Mouse (Mus musculus) heart, adult 9 months (tissue): ENCODE measurements around the gene Edn1.

Source experiments
- DNase-seq, 2 experiments: peaks; one replicate each; pipeline ENCODE4 v3.0.0; 2022; ENCODE audit warnings: low spot score in 2 of 2

Gene Edn1

DNA sequence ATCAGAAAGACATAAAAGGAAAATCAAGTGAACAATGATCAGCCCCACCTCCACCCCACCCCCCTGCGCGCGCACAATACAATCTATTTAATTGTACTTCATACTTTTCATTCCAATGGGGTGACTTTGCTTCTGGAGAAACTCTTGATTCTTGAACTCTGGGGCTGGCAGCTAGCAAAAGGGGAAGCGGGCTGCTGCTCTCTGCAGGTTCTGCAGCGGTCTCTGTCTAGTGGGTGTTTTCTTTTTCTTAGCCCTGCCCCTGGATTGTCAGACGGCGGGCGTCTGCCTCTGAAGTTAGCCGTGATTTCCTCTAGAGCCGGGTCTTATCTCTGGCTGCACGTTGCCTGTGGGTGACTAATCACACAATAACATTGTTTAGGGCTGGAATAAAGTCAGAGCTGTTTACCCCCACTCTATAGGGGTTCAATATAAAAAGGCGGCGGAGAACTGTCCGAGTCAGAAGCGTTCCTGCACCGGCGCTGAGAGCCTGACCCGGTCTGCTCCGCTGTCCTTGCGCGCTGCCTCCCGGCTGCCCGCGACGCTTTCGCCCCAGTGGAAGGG is at the start of gene Edn1:
Gene Edn1, plus strand, starts transcription at position 316 of the 561 bp plus-strand sequence.
- peak; percentile 77 for DNase-seq

GRCm38 (mm10) chr13:42253821-42254220 is 47.5 kb upstream of the Edn1 start:
- DNase-seq: no peak

- DNase-seq: no peak
Observed at GRCm38 (mm10) chr13:42255105-42255504, 46.2 kb upstream of the Edn1 start.

- DNase-seq: peak; percentile 82 to 83
Observed at GRCm38 (mm10) chr13:42258422-42258821, 42.9 kb upstream of the Edn1 start.

GRCm38 (mm10) chr13:42260667-42261066 is 40.6 kb upstream of the Edn1 start:
- DNase-seq: no peak

DNA sequence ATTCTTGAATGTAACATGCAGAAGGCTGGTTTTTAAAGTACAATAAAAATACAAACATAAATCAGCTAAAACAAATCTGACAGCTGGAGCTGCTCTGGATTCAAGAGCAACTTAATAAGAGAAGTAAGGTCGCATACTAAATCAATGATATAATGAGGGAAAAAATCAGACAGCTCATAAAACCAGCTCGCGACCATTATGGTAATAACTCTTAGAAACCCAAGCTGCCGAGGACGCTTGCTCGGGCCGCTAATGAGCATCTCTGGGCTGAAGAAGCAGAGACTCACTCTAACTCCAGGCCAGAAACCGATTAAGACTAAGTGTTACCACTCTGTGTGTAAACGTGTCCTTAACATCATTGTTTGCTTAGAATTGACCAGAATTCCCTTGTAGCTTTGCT is 31.2 kb upstream of the Edn1 start:
- no peak for DNase-seq

GRCm38 (mm10) chr13:42276774-42277454 is 24.4 kb upstream of the Edn1 start:
- DNase-seq: no peak

GRCm38 (mm10) chr13:42277751-42278150 is 23.5 kb upstream of the Edn1 start:
- DNase-seq: no peak

DNA sequence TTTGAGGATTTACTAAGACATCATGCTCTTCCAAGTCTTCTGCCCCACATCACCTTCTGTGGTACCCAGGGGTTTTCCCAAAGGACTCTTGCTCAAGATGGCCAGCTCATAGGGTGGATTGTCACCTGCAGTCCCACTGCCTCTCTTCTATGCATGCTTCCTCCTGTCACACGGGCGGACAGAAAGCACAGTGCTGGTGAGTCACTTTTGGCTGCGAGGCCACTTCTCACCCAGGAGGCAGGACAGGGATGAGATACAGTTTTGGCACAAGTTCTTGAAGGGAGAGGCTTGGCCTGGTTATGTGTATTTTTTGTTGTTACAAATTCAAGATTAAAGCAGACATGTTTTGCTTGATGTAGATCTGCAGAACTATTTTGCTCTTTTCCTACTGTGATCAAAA is 15.4 kb upstream of the Edn1 start:
- peak; percentile 28 to 32 for DNase-seq

GRCm38 (mm10) chr13:42286768-42287167 is 14.5 kb upstream of the Edn1 start:
- no peak for DNase-seq

- no peak for DNase-seq
Observed at GRCm38 (mm10) chr13:42292593-42292992, 8.7 kb upstream of the Edn1 start.

DNA sequence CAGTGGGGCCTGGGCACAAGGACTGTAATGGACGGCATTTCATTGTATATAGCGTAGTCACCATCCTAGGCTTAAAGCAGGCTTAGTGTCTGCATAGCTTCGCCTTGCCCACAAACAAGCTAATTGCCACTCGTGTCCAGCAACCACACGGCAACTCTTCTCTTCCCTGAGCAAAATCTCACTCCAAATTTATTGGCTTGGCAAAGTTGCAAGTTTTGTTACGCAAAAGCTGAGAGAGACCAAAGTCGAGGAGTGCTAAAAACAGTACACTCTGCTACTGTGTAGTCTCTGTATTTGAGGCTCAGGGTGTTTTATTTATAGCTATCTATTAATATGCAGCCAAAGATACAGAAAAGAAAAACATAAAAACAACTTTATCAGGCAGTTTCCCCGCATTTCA is 3.0 kb upstream of the Edn1 start:
- peak; percentile 36 to 65 for DNase-seq

GRCm38 (mm10) chr13:42298766-42299165 is 2.5 kb upstream of the Edn1 start:
- DNase-seq: no peak

DNA sequence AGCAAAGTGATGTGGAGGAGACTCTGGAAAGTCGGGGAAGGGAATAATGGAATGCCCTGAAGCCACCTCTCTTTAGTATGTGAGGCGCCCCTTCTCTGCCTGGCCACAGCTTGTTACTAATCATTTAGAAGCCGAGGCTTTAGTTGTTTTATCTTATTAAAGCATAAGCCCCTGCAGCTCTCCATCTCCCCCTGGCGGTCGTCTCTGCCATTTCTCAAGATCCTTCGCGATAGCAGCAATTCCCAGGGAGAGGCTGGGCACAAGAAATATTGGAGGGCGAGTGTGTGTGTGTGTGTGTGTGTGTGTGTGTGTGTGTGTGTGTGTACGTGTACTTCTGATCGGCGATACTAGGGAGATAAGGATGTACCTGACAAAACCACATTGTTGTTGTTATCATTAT is 709 bp upstream of the Edn1 start:
- DNase-seq: peak; percentile 55 to 81

GRCm38 (mm10) chr13:42301961-42302861 is 935 bp downstream of the Edn1 start:
- DNase-seq: peak in 1 of 2 experiments; percentile 10

DNA sequence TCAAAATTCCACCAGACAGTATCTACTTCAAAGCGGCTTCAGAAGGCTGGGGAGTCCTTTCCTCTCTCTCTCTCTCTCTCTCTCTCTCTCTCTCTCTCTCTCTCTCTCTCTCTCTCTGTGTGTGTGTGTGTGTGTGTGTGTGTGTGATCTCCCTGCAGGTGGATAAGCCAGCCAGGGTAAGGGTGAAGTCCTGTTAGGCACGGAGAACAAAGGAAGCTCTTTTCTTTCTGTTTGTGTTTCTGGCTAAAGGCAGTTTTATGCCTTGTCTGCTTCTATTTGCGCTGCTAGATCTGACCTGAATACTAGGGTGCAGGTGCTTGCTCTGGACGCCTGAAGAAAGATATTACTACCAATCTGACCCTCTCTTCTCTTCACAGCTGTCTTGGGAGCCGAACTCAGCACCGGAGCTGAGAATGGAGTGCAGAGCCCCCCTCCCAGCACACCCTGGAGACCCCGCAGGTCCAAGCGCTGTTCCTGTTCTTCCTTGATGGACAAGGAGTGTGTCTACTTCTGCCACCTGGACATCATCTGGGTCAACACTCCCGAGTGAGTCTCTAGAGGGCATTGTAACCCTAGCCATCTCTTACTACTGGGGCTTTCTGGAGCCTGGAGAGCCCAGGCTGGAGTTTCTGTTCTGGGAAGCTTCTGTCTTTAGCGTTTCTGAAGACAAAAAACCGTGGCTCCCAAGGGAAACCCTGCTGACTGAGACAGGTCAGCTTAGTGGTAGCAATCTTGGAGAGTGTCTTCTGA is 2.1 kb downstream of the Edn1 start:
- peak; percentile 34 to 35 for DNase-seq

GRCm38 (mm10) chr13:42304139-42304538 is 2.9 kb downstream of the Edn1 start:
- no peak for DNase-seq

GRCm38 (mm10) chr13:42306870-42307800 is 5.9 kb downstream of the Edn1 start:
- DNase-seq: no peak

- peak in 1 of 2 experiments; percentile 11 for DNase-seq
Observed at GRCm38 (mm10) chr13:42308368-42309103, 7.3 kb downstream of the Edn1 start.

DNA sequence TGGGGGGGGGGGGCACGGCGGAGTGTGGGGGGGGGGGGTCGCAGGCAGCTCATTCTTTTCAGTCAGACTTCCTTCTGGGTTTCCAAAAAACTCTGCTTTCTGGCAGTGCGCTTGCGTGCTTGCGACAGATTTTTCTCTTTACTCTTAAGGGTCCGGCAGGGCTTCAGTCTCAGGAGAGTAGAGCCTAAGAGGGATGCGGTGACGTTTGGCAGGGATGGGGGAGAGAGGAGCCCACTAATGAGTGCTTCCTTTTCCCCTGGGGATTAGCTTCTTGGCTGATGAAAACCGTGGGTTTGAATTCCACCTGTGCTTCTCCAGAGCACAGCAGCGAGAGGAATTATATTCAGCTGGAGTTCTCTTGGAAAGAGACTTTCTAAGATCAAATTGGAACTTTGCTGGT is 8.5 kb downstream of the Edn1 start:
- peak in 1 of 2 experiments; percentile 20 for DNase-seq
